Mouse (Mus musculus): ENCODE measurements at regions not wholly inside any gene's neighbourhood (a gene's known extent, or its start where the extent isn't known, plus 50 kb on each side); places are given as distances from the start of the nearest gene placed in this dataset.

GRCm38 (mm10) chr16:77537351-77537750, 64.5 kb downstream of the Gm11146 start:
- DNase-seq, result no peak
- no peak for TF ChIP-seq CTCF (IDR thresholded peaks at IDR 0.05)
- Histone ChIP-seq H3K27ac (no peak overlapping the region), H3K4me3 (no peak overlapping the region)
- intact Hi-C loops (cut with DNase I), result loop anchor here (10.0 kb wide), 1 partner anchor 107 kb away; no protein-coding TSS in a partner anchor

GRCm38 (mm10) chr16:77536746-77537145, 65.1 kb downstream of the Gm11146 start:
- Histone ChIP-seq H3K4me3 (peak overlapping the region; percentile 23; the same call in 1 of the 2 replicates), H3K27ac (no peak overlapping the region)
- intact Hi-C loops (cut with DNase I), result loop anchor here (10.0 kb wide), 1 partner anchor 108 kb away; no protein-coding TSS in a partner anchor
- no peak for TF ChIP-seq CTCF (IDR thresholded peaks at IDR 0.05)
- DNase-seq, result no peak

GRCm38 (mm10) chr16:77536314-77536713, 65.6 kb downstream of the Gm11146 start:
- intact Hi-C loops (cut with DNase I), result loop anchor here (10.0 kb wide), 1 partner anchor 108 kb away; no protein-coding TSS in a partner anchor
- DNase-seq, result no peak
- H3K4me3 ChIP-seq, result no peak overlapping the region
- TF ChIP-seq CTCF (IDR thresholded peaks at IDR 0.05), result no peak
- no peak overlapping the region for H3K27ac ChIP-seq

GRCm38 (mm10) chr16:77535021-77535420, 66.9 kb downstream of the Gm11146 start:
- DNase-seq, result no peak
- TF ChIP-seq CTCF (IDR thresholded peaks at IDR 0.05), result peak; percentile 58
- H3K4me3 ChIP-seq, result no peak overlapping the region
- intact Hi-C loops (cut with DNase I), result loop anchor here (10.0 kb wide), 1 partner anchor 110 kb away; no protein-coding TSS in a partner anchor
- no peak overlapping the region for H3K27ac ChIP-seq

- Histone ChIP-seq H3K4me3 (no peak overlapping the region), H3K27ac (no peak overlapping the region)
- intact Hi-C loops (cut with DNase I), result loop anchor here (10.0 kb wide), 1 partner anchor 113 kb away; no protein-coding TSS in a partner anchor
- no peak for DNase-seq
- TF ChIP-seq CTCF (IDR thresholded peaks at IDR 0.05), result no peak
These were observed 70.3 kb downstream of the Gm11146 start for GRCm38 (mm10) chr16:77531596-77531995.

- intact Hi-C loops (cut with DNase I), result no loop called here
- H3K4me3 ChIP-seq, result no peak overlapping the region
- no peak overlapping the region for H3K27ac ChIP-seq
- TF ChIP-seq CTCF (IDR thresholded peaks at IDR 0.05), result no peak
- no peak for DNase-seq
These were observed 73.9 kb downstream of the Gm11146 start for GRCm38 (mm10) chr16:77527951-77528350.

- intact Hi-C loops (cut with DNase I), result no loop called here
- no peak overlapping the region for H3K4me3 ChIP-seq
- H3K27ac ChIP-seq, result no peak overlapping the region
- TF ChIP-seq CTCF (IDR thresholded peaks at IDR 0.05), result no peak
- no peak for DNase-seq
These were observed 87.3 kb downstream of the Gm11146 start for GRCm38 (mm10) chr16:77514606-77515005.

GRCm38 (mm10) chr16:77503556-77503955, 98.3 kb downstream of the Gm11146 start:
- Histone ChIP-seq H3K27ac (peak overlapping the region; percentile 89), H3K4me3 (peak overlapping the region; percentile 75)
- no peak for DNase-seq
- intact Hi-C loops (cut with DNase I), result no loop called here
- no peak for TF ChIP-seq CTCF (IDR thresholded peaks at IDR 0.05)

- Histone ChIP-seq H3K27ac (peak overlapping the region; percentile 89), H3K4me3 (peak overlapping the region; percentile 75)
- TF ChIP-seq CTCF (IDR thresholded peaks at IDR 0.05), result no peak
- no peak for DNase-seq
- intact Hi-C loops (cut with DNase I), result no loop called here
These were observed 99.0 kb downstream of the Gm11146 start for GRCm38 (mm10) chr16:77502916-77503315.

GRCm38 (mm10) chr16:77502026-77502425, 99.9 kb downstream of the Gm11146 start:
- Histone ChIP-seq H3K4me3 (peak overlapping the region; percentile 75), H3K27ac (peak overlapping the region; percentile 89)
- no peak for DNase-seq
- intact Hi-C loops (cut with DNase I), result no loop called here
- no peak for TF ChIP-seq CTCF (IDR thresholded peaks at IDR 0.05)

GRCm38 (mm10) chr16:77500981-77501380, 100.9 kb downstream of the Gm11146 start:
- intact Hi-C loops (cut with DNase I), result loop anchor here (1.0 to 2.0 kb wide), 3 partner anchors 80 to 172 kb away; no protein-coding TSS in a partner anchor
- peak overlapping the region; percentile 75 for H3K4me3 ChIP-seq
- peak overlapping the region; percentile 89 for H3K27ac ChIP-seq
- no peak for TF ChIP-seq CTCF (IDR thresholded peaks at IDR 0.05)
- peak; percentile 19 for DNase-seq

GRCm38 (mm10) chr16:77500413-77500812, 101.5 kb downstream of the Gm11146 start:
- intact Hi-C loops (cut with DNase I), result loop anchor here (2.0 kb wide), 2 partner anchors 94 to 172 kb away; no protein-coding TSS in a partner anchor
- TF ChIP-seq CTCF (IDR thresholded peaks at IDR 0.05), result no peak
- DNase-seq, result no peak
- peak overlapping the region; percentile 89 for H3K27ac ChIP-seq
- H3K4me3 ChIP-seq, result peak overlapping the region; percentile 75

- Histone ChIP-seq H3K4me3 (peak overlapping the region; percentile 75), H3K27ac (peak overlapping the region; percentile 89)
- peak; percentile 88 for DNase-seq
- intact Hi-C loops (cut with DNase I), result loop anchor here (2.0 kb wide), 2 partner anchors 95 to 171 kb away; no protein-coding TSS in a partner anchor
- no peak for TF ChIP-seq CTCF (IDR thresholded peaks at IDR 0.05)
These were observed 102.2 kb downstream of the Gm11146 start for GRCm38 (mm10) chr16:77499537-77500301.

Measured in gastrocnemius, adult 2 months (tissue).